Mouse (Mus musculus) spleen, postnatal 4 days (tissue): Measurements from ENCODE around the gene Thada.

ENCODE experiments used
- DNase-seq, 2 experiments: peaks; one replicate each; pipeline ENCODE4 v3.0.0; 2022; ENCODE audit warnings: low spot score in 2 of 2

Thada gene

DNA sequence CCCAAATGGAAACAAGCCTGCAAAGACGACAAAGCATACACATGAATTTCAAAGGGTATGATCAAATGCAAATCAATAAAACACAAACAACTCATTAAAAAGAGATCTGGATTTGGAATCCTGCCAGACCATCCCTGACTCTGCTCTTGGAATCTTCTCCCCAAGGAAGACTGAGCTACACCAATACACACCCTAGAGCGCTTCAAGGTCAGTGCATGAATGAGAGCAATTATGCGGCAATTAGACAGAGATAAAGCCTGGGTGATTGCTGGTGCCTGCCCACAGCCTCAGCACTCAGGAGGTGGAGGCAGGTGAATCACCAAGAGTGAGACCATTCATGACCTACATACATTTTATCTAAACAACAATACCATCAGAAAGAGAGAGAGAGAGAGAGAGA lies 114.7 kb downstream of the Thada start:
- DNase-seq, result no peak

DNA sequence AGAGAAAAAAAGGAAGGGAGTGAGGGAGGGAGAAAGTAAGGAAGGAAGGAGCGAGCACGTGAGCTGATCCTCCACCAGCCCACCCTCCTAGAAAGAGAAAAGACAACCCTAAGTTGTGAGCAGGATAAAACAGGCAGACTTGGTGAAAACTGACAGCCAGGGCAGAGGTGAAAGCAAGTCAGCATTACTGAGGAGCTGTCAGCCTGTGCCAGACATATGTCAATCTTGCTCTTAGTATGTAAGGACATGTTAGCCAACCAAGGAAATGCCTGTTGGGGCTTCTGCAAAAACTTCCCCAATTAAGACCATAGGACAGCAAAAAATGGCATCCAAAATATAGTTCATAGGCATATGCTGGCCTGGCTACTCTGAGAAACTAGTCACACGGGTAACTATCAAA lies 117.1 kb downstream of the Thada start:
- no peak for DNase-seq

DNA sequence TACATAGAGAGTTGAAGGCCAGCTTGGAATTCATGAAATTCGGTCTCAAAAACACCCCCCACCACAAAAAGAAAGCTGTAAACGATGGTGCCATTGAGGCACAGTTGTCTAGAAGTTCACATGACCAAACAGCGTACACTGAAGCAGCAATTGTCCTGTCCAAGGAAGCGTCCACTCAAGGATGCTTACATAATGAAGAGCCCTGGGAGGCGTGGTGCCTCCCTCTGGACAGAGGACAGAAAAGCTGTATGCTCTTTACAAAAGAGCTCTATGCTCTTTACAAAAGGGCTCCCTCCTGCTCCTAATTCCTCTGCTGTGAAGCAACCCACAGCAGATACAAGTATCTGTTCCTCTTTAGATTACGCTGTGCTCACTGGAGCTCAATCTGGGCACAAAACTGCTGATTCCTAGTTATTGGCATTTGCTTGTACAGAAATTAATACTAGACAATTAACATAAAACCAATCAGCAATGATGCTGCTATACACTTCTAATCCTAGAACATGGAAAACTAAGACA lies 123.6 kb downstream of the Thada start:
- DNase-seq, result no peak

DNA sequence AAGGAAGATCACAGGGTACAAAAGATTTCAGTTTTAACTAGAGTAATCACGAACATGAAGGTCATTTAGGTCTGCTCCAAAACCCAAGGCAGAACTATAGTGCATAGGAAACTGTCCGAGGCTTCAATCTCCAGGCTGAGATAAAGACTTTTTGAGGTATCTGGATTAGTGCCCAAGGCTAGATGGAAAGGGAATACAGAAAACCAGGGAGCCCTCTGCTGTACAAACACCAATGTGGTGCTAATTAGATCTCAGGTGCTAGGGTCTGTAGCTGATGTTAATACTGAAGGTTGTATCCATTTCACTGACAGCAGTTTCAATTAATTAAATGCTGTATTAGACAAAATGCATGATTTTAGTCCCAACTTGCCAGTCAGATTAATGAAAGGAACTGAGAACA lies 124.3 kb downstream of the Thada start:
- DNase-seq, result no peak

DNA sequence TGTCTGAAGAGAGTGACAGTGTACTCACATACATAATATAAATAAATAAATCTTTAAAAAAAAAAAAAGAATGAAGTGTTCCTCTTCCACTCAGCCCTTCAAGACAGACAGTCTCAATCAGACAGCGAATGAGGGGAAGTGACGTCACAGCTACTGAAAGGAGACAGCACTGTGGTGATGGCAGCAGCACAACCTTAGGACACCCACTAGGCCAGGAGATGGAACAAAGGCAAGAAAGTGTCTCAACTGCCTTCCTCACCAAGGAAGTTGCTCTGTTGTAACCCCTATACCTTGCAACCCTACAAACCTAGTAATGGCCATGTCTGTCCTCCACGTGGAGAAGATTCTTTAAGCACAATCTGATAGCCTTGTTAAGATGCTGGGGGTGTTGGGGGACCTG lies 125.4 kb downstream of the Thada start:
- no peak for DNase-seq

DNA sequence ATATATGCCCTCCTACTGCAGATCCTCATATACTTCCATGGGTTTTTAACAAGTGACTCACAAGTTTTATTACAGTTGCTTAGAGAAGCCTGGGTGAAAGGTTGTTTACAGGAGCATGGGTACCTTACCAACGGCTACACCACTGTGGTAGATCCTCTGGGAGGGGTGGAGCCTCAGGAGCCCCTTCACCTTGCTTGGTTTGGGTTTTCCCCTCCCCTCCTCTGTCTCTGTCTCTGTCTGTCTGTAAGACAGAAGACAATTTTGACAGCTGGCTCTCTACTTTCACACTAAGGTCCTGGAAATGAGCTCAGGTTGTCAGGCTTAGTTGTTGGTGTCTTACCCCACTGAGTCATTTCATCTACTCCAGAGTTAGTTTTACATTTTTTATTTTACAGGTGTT lies 130.0 kb downstream of the Thada start:
- no peak for DNase-seq

DNA sequence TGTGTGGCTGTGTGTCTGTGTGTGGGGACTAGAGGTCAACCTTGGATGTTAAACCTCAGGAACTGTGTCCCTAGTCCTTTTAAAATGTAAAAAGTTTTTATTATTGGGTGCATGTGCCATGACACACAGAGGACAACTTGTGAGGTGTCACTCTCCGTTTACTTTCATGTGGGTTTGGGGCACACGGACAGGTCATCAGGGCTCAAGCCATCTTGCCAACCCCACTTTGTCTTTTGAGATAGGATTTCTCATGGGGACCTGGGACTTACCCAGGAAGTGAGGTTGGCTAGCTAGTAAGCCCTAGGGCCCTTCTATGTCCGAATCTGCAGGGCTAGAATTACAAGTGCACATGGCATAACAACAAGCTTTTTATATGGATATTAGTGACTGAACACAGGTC lies 130.9 kb downstream of the Thada start:
- DNase-seq, result no peak

DNA sequence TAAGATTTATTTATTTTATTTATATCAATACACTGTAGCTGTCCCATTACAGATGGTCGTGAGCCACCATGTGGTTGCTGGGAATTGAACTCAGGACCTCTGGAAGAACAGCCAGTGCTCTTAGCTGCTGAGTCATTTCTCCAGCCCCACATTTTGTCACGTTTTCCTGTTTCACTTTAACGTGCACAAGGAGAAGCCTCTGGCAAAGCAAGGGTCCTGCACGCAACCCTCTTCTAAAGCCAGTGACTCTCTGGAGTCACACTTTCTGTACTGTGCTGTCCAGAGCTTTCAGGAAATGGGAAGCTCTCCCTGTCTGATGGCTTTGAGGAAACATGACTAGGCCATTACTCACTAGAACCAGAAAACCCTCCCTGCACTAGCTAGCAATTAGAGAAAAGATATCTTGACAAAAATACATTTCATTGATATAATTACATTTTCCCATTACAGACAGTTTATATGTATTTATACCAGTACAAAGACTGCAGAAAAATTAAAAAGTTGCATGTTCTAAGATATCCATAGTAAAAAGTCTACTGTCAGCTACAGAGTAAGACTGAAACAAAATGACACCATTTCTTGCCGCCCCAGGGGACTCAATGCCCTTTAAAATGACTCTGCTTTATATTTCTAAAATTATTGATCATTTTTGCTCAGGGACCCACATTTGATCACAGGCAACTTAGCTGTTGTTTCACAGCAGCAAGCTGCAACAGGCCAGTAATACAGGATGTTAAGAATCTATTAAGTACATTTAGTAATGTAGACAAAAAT lies 131.6 kb downstream of the Thada start:
- no peak for DNase-seq

DNA sequence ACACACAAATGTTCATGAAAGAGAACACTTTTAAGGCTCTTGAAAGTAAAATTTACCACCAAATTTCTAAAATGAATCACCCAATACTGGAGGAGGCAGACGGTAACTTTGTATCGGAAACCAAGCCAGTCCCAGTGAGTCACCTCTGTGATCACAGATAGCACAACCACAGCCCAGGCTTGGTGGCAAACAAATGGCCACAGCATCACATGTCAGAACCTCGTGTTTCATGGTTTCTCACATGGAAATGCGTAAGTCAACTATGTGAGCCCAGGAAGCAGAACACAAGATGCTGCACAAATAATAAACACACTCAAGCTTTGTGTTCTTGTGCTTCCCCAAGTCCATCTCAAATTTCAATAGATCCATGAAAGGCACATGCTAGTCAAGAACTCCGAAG lies 133.1 kb downstream of the Thada start:
- DNase-seq, result no peak

DNA sequence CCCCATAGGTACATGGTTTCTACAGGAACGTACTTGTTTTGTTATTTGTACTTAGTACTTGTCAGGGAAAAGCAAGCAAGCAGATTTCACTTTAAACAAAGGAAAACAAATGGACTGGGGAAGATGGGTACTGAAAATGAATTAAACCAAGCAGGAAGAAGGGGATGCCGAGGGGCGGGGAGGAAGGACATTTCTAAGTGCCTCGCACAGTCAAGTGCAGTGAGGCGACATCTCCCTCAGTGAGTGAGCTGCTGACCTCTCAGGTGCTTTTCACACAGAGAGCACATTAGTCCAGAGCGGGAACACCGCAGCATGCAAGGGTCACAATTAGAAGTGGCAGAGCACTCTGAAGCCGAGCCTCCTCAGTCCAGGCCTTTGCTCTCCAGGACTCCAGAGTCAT lies 135.0 kb downstream of the Thada start:
- no peak for DNase-seq

DNA sequence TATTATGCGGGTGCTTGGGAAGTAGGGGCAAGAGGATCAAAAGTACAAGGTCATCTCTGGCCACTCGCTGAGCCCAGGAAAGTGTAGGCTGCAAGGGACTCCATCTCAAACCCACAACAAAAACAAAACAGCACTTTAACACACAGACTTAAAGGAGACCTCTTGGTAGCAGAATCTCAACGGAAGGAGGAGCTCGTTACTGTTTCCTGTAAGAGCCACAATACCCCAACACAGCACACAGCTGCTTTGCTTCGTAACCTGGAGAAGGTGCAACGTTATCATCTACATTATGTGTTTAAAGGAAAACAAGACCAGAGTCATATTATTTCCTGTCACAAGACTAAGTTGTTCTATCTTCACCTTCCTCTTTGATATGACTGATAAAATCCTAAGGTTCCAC lies 135.5 kb downstream of the Thada start:
- DNase-seq, result no peak

DNA sequence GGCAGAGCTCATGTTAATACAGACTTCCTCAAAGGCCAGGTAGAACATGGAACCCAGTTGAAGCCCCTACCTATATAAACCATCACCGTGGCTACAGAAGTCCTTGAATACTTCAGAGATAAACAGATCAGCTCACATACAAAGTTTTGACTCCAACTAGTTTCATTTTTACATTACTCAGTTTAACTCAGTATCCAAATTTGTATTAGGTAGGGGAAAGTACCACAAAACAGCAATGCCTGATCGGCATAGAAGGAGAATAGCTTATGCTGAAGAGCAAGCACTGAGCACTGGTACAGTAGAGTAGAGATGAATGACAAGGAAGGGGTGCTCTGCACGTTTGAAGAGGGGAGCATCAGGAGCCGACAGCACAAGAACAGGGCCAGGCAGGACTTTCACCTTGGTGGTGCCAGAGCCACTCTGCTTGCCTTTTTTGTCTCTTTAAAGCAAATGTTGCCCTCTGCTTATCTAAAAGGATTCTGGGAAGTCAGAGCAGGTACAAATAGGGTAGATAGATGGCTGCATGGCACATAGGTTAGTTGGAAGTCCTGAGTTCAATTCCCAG lies 136.0 kb downstream of the Thada start:
- DNase-seq, result no peak

DNA sequence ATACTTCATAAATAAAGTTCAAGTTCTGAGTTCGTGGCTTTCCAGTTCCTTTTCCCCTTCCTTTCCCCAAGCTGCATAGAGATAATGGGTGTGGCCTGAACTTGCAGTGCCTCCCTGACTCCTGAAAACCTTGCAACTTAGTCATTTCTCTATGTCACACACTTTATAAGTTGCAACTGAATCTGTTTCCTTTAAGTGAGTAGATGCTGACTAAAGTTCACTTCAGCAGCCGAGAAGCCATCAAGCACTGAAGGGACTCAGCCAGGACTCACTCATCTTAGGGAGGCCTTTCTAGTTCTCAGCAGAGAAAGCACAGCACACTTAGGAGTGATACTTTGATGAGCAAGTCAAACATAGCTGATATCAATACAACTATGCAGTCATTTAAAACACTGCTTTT lies 137.5 kb downstream of the Thada start:
- no peak for DNase-seq

DNA sequence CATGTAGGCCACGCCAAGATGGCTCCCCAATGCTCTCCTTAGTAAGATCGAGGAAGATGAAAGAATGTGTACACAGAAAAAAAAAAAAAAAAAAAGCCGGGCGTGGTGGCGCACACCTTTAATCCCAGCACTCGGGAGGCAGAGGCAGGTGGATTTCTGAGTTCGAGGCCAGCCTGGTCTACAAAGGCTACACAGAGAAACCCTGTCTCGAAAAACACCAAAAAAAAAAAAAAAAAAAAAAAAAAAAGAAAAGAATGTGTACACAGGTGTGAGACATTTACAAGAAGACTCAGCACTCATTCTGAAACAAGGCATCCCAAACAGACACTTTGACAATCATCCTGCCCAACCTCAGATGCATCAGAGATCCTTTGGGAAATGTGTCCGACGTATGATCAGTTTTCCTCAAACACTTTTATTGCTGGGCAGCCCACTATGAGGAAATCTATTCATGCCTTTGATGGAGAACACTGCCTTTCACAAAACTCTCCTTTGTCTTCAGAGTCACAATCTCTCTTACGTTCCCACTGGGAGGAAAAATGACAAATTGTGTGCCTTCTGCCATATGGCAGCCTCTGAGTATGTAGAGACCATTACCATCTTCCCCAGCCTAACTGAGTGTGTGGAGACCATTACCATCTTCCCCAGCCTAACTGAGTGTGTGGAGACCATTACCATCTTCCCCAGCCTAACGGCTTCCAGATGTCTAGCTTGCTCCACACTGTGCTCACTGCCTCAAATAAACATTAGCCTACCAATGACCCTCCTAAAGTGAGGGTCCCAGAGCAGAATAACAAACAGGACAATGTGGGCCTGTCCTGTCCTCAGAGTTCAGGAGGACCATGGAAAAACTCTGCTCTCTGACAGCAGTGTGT lies 138.7 kb downstream of the Thada start:
- DNase-seq, result no peak

DNA sequence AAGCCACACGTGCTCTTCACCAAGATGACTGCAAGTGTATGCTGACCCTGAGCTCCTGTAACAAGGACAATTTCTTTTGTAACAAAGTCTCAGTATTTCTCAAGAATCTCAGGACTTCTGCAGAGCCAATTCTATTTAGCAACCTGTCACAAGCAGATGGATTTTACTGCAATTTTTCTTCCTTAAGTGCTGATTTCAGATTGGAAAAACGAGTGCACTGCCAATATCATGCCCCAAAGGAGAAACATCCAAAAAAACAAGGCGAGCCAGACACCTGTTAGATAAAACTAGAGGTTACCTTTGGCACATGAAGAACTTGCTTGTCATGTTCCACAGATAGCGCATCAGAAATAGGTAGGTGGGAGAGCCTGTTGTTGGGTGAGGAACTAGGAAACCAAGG lies 143.8 kb downstream of the Thada start:
- no peak for DNase-seq

DNA sequence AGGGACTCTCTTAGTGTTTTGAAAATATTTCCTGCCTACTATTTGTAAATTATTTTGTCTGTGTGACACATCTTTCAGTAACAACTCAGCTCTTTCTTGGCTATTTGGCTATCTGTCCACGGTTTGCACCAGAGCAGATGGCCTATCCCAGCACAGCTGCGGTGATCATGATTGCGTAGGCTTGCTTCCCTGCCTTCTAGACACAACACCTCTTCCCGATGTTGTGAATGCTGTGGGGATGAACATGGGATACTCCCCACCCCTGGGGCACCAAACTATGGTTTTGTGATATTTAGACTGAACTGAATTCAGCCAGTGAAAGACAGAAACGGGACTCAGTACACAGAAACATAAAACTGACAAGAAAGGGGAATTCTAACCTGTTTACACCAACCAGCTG lies 144.7 kb downstream of the Thada start:
- no peak for DNase-seq

DNA sequence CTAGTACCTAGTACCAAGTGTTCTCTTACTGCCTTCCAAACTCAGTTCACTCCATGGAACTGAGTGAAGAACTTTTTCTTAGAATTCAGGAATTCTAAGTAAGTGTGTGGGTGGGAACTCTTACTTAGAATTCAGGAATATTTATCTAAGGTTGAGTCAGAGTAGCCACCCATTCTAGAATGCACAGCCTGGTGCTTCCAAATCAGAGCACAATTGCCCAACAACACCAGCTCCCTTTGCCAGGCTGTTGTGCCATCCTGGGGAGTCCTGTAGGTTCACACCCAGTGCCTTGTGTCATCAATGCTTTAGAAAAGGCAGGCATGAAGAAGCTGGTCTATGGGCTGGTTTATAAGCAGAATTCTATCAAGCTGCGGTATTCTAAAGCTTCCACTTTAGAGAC lies 145.4 kb downstream of the Thada start:
- no peak for DNase-seq

DNA sequence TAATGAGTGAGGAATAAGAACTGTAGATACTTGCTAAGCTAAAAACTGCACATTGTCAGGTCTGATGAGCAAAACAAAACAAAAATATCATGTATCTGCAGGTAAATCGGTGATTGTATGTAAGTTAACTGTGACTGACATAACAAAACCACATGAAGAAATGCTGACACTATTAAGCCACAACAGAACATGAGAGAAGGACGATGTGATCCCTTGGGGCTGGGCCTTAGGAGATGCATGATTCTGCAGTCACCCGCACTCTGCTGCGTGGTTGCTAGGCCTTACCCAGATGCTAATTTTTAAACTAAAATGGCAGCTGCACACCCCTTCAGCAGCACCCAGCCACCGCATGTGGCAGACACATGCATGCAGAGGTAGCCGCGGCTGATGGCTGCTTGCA lies 151.7 kb downstream of the Thada start:
- DNase-seq, result no peak

DNA sequence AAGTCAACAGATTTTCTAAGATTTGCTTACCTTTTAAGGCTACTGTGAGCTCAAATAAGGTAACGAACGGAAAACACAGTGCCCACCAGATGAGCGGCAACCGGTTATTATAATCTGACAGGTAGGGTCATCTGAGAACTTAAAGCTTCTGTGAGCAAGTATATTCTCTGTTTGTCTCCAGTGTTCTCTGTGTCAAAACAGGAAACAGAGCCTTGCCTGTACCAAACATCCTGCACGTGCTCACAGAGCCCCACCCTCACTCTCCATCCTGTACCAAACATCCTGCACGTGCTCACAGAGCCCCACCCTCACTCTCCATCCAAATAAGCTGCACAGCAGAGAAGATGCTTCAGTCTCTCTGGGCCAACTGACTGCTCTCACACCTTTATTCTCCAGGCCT lies 152.5 kb downstream of the Thada start:
- DNase-seq, result no peak

DNA sequence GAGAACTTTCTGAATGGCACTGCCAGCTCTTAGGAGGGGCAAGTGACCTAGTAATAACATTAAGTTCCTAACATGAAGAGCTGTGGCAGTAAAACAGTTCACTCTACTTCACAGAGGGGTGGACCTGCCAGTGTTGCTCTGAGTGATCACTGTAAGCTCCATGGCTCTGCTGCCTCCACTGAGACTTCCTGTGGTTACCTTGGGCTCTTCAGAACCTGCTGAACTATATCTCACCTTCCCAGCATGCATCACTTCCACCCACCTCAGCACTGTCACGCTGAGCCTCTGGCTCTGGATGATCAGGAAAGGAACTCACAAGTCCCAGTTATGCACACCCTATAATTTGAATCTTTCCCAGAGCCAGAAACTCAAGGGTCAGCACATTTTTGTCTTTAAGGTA lies 159.9 kb downstream of the Thada start:
- no peak for DNase-seq

DNA sequence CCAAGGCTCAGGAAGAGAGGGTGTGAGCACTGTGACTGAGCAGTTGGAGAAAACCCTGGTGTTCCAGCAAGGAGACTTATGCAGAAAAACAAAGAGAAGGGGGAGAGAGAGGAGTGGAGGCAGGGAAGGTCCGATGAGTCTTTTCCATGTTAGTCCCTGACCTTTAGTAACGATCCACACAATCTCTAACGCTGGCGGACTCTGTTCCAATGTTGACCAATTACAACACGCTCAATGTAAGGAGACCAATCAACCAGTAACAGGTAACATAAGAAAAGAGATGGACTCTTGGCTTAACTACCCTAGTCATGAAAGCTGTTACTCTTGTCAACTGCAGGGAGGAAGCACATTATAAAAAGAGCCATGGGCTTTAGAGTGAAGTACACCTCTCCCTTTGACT lies 160.9 kb downstream of the Thada start:
- DNase-seq, result no peak

DNA sequence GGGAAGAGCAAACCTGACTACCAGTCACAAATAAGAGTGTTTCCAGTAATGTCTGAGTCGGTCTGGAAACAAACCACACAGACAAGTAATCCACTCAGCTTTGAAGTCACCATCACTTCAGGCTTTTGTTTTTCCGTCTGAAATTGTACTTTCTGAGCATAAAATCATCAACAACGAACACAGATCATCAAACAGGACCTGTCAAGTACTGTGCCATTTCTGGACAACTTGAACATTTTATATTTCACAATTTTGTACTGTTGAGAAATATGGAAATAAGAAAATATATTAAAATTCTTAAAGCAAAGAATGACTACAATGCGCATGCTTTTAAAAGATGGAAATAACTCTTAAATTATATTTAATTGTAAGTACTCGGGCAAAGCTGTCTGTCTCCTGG lies 161.9 kb downstream of the Thada start:
- DNase-seq, result no peak

DNA sequence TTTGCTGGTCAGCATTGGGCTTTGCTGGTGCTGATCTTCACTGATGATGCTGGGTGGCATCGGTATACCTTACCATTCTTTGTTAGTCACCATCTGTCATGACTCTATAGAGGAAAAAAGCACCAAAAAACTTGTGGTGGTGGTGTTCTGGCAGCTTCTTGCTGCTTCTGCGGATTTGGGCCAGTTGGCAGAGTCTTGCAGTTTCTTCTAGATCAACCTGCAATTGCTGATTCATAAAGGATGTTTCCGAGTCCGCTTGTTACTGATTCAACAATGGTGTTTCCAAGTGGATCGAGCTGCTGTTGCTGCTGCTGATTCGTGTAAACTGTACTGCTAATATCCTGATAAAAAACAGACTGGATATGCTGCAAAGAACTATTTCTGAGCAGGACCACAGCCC lies 168.0 kb downstream of the Thada start:
- no peak for DNase-seq
